Mouse (Mus musculus) liver, postnatal 0 days (tissue): ENCODE data around the gene Aqr. TPM values are rescaled to one million over a fixed set of nuclear protein-coding genes. Genes with fewer than 3 reads are reported as not detected.

ENCODE experiments used
- ATAC-seq: fragments of 200-750 bp; cut with Nextera tagmentation; 2 replicates; pipeline ENCODE4 v1.8.0; 2017; ENCODE audit warnings: mild to moderate bottlenecking, moderate library complexity
- DNase-seq: peaks from one replicate; pipeline ENCODE4 v3.0.0-alpha.2; 2016
- H3K27ac ChIP-seq: fragments of 300-500 bp; sonication (generic); 2 replicates; pipeline ENCODE4 v1.5.1; 2014; ENCODE audit warnings: antibody characterized with exemption, moderate library complexity, mild to moderate bottlenecking, low read depth
- H3K27me3 ChIP-seq: fragments of 300-500 bp; sonication (generic); 2 replicates; pipeline ENCODE4 v1.6.1; 2014; ENCODE audit warnings: low read length, control low read depth, mixed read lengths; ENCODE audit not compliant: insufficient read depth
- H3K36me3 ChIP-seq: fragments of 300-500 bp; sonication (generic); replicated peaks from 2 replicates; pipeline ENCODE4 v1.6.1; 2014; ENCODE audit warnings: mild to moderate bottlenecking, control low read depth, low read length, moderate library complexity, mixed read lengths; ENCODE audit not compliant: insufficient read depth
- H3K4me1 ChIP-seq: fragments of 300-500 bp; sonication (generic); 2 replicates; pipeline ENCODE4 v1.6.1; 2014; ENCODE audit warnings: antibody characterized with exemption, mild to moderate bottlenecking, control low read depth; ENCODE audit not compliant: insufficient read depth
- H3K4me2 ChIP-seq: fragments of 300-500 bp; sonication (generic); 2 replicates; pipeline ENCODE4 v1.6.1; 2014; ENCODE audit warnings: low read depth, mild to moderate bottlenecking, low read length, moderate library complexity, mixed read lengths
- H3K4me3 ChIP-seq: fragments of 300-500 bp; sonication (generic); 2 replicates; pipeline ENCODE4 v1.5.1; 2014; ENCODE audit warnings: low read depth, low read length
- H3K9ac ChIP-seq: fragments of 300-500 bp; sonication (generic); replicated peaks from 2 replicates; pipeline ENCODE4 v1.6.1; 2014; ENCODE audit warnings: mild to moderate bottlenecking, moderate library complexity
- H3K9me3 ChIP-seq: fragments of 300-500 bp; sonication (generic); 2 replicates; pipeline ENCODE4 v1.6.1; 2016; ENCODE audit warnings: mild to moderate bottlenecking, control low read depth, low read length, mixed read lengths
- CTCF ChIP-seq: sonication (generic); IDR thresholded peaks from 2 replicates; pipeline ENCODE4 v1.5.1; 2016; ENCODE audit warnings: antibody characterized with exemption, low read depth
- EP300 ChIP-seq: IDR thresholded peaks from 2 replicates; pipeline ENCODE4 v1.6.1; 2016; ENCODE audit warnings: antibody characterized with exemption, low read depth, mild to moderate bottlenecking
- WGBS: fragments of 180-500 bp; shearing (Covaris S2); extraction: QIAGEN DNeasy Blood & Tissue Kit; methylation state at CpG from one replicate; pipeline ENCODE4 v1.1.7; 2014; ENCODE audit not compliant: insufficient replicate concordance; 5-methylcytosine and 5-hydroxymethylcytosine counted together
- polyA plus RNA-seq: library from polyadenylated mRNA; unstranded; fragments of >200 nt; fragmentation: Nextera tagmentation; extraction: Ambion mirVana; gene quantifications from 2 replicates; pipeline ENCODE4 v1.2.1, GENCODE M21; 2015

The Aqr gene
- polyA plus RNA-seq, 1 experiment from 2014 or later, result 15.0 TPM

DNA sequence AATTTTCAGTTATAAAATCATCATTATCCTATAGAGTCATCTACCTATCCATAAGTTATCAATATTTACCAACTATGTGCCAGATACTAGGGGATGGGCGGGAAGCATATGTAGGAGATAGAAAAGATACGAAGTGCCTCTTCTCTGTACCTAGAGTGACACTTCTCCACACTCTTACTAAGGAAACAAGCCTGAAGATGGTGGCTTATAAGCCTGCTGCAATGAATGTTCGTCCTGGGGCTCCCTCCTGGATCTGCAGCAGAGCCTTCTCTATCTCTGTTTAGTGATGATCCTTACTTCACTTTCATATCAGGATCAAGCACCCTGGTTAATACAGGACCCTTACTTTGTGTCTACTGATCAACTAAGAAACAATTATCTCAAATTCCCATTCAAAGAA is 69.2 kb downstream of the Aqr start:
- Histone ChIP-seq H3K36me3 (peaks cover 51% of the 10 kb centered on the region), H3K4me2 (no peak overlapping the region), H3K27ac (no peak overlapping the region), H3K27me3 (no peaks in the 10 kb centered on the region), H3K9me3 (no peaks in the 10 kb centered on the region), H3K9ac (no peak overlapping the region), H3K4me1 (no peaks in the 10 kb centered on the region), H3K4me3 (no peak overlapping the region)
- WGBS, result 81% methylated on average over 3 of the region's 3 CpGs
- ATAC-seq (no peak), DNase-seq (no peak)
- no peak for TF ChIP-seq CTCF
- TF ChIP-seq EP300, result no peak

DNA sequence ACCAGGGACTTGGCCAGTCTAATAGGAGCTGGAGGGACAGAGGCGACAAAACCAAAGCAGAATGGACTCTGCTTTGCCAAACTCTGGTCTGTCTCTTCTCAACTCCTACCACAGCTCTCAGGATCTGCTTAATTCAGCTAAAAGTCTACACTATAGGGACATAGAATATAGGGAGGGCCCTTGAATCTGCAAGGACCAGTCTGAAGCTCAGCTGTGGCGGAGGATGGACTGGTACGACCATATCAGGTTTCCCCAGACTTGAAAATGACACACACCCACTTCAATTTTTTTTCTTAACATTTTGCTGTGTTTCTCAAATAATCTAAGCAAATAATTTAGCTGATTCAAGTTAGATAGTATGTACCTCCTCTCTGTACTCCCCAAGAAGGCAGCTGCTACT is 69.6 kb downstream of the Aqr start:
- Histone ChIP-seq H3K9me3 (no peaks in the 10 kb centered on the region), H3K27ac (no peak overlapping the region), H3K4me1 (no peaks in the 10 kb centered on the region), H3K4me3 (no peak overlapping the region), H3K9ac (no peak overlapping the region), H3K4me2 (no peak overlapping the region), H3K27me3 (no peaks in the 10 kb centered on the region), H3K36me3 (peaks cover 54% of the 10 kb centered on the region)
- TF ChIP-seq EP300 (no peak), CTCF (no peak)
- DNase-seq, result no peak
- ATAC-seq, result no peak
- 72% methylated on average over 3 of the region's 3 CpGs for WGBS

DNA sequence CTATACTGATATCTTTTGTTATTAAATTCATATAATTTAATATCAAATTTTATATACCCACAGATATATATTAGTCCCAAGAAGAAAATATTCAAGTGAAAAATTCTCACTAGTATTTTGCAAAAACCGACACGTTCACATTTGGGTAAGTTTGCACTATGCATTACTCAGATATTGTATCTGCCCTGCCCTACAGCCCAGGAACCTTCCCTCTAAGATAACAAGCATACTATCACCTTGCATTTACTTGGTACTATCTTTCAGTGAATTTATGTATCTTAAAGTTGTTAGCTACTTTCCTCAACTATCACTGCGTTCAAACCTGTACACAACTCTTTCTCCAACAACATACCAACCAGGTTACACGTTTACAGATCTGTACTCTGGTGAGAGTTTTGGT is 71.3 kb downstream of the Aqr start:
- peaks cover 52% of the 10 kb centered on the region for H3K36me3 ChIP-seq

DNA sequence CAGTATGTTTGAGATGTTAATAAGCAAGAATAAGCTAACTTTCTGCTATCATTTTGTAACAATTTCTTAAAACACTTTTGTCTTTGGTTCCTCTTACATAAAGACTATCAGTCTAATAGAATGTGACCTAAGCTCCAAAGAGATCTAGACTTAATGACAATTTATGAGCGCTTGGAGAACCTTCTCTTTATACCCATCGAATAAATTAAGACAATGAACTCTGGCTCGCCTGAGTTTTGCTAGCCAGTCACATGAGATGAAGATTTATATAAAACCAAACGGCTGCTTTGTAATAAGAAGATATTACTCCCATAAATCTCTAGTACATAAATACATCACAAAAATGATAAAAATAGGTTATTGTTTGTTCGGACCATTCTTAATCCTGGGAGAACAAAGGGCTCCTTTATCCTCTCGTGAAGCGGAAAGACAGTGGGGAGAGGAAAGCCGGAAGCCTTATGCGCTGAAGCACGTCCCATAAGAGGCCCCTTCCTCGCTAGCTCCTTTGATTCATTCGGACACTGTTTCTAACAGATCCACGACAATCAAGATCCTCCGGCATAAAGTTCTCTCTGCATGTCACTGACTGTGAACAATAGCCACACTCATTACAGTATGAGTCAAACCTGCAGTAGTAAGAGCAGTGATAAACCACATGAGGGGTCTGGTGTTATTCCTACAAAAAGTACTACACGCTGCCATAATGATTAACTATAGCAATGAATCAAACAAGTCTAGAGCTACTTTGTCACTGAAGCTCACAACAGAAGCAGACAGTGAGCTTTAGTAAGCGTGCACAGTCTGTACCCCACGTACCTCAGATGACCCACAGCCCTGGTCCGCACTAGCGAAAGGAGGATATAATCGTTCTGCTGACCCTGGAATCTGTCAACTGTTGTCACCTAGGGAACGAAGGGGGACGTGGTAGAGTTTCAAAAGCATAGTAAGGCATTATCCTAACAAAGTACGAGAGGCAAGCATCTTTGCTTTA is 79.2 kb downstream of the Aqr start:
- TF ChIP-seq EP300 (no peak), CTCF (no peak)
- H3K27ac ChIP-seq, result no peak overlapping the region
- no peak overlapping the region for H3K4me3 ChIP-seq
- peaks cover 67% of the 10 kb centered on the region for H3K36me3 ChIP-seq
- no peak for ATAC-seq
- no peaks in the 10 kb centered on the region for H3K4me1 ChIP-seq
- DNase-seq, result no peak
- H3K27me3 ChIP-seq, result no peaks in the 10 kb centered on the region
- no peak overlapping the region for H3K4me2 ChIP-seq
- H3K9ac ChIP-seq, result no peak overlapping the region
- H3K9me3 ChIP-seq, result no peaks in the 10 kb centered on the region
- WGBS, result 88% methylated on average over 23 of the region's 23 CpGs

More for the DNA sequence above, 71.3 kb downstream of the Aqr start:
- H3K4me3 ChIP-seq, result no peak overlapping the region
- H3K9me3 ChIP-seq, result no peaks in the 10 kb centered on the region
- DNase-seq, result no peak
- ATAC-seq, result no peak
- no peak overlapping the region for H3K4me2 ChIP-seq
- H3K27ac ChIP-seq, result no peak overlapping the region
- 68% methylated on average over 4 of the region's 4 CpGs for WGBS
- no peak overlapping the region for H3K9ac ChIP-seq
- no peak for TF ChIP-seq EP300
- TF ChIP-seq CTCF, result no peak
- H3K27me3 ChIP-seq, result no peaks in the 10 kb centered on the region
- H3K4me1 ChIP-seq, result no peaks in the 10 kb centered on the region

GRCm38 (mm10) chr2:114106383-114106782 is 80.4 kb downstream of the Aqr start:
- Histone ChIP-seq H3K9me3 (no peaks in the 10 kb centered on the region), H3K27me3 (no peaks in the 10 kb centered on the region), H3K9ac (no peak overlapping the region), H3K27ac (no peak overlapping the region), H3K4me3 (no peak overlapping the region), H3K4me1 (no peaks in the 10 kb centered on the region), H3K36me3 (peaks cover 63% of the 10 kb centered on the region), H3K4me2 (no peak overlapping the region)
- 86% methylated on average over 8 of the region's 8 CpGs for WGBS
- ATAC-seq (no peak), DNase-seq (no peak)
- TF ChIP-seq CTCF (no peak), EP300 (no peak)

GRCm38 (mm10) chr2:114102471-114102870 is 84.4 kb downstream of the Aqr start:
- ATAC-seq, result no peak
- Histone ChIP-seq H3K9me3 (no peaks in the 10 kb centered on the region), H3K4me3 (no peak overlapping the region), H3K4me1 (no peaks in the 10 kb centered on the region), H3K27ac (no peak overlapping the region), H3K27me3 (no peaks in the 10 kb centered on the region), H3K4me2 (no peak overlapping the region), H3K36me3 (peaks cover 47% of the 10 kb centered on the region), H3K9ac (no peak overlapping the region)
- TF ChIP-seq EP300, result no peak
- DNase-seq, result no peak
- 63% methylated on average over 3 of the region's 3 CpGs for WGBS
